Mouse (Mus musculus) adipocyte (in vitro differentiated cells): ENCODE measurements at regions not wholly inside any gene's neighbourhood (a gene's known extent, or its start where the extent isn't known, plus 50 kb on each side); places are given as distances from the start of the nearest gene placed in this dataset.
"Not testable (repeated sequence)": the region's sequence is repeated elsewhere in the genome, so short reads cannot be mapped to it uniquely, and the experiment has no call there.

Experiments
- DNase-seq: peaks from one replicate; pipeline ENCODE4 v3.0.0-alpha.2; 2016; ENCODE audit warnings: low spot score

- no peak for DNase-seq
These were observed 69.2 kb downstream of the Gm33543 start for GRCm38 (mm10) chr10:95773425-95773980.

GRCm38 (mm10) chr10:95772811-95773424, 69.8 kb downstream of the Gm33543 start:
- no peak for DNase-seq

- no peak for DNase-seq
These were observed 73.8 kb downstream of the Gm33543 start for GRCm38 (mm10) chr10:95768974-95769373.

- no peak for DNase-seq
These were observed 75.1 kb downstream of the Gm33543 start for GRCm38 (mm10) chr10:95767526-95768161.

GRCm38 (mm10) chr10:95764129-95764528, 78.6 kb downstream of the Gm33543 start:
- peak; percentile 77 for DNase-seq

GRCm38 (mm10) chr10:95762632-95763031, 80.1 kb downstream of the Gm33543 start:
- DNase-seq: no peak

- DNase-seq: no peak
These were observed 80.8 kb downstream of the Gm33543 start for GRCm38 (mm10) chr10:95761969-95762368.

GRCm38 (mm10) chr10:95760121-95760870, 82.4 kb downstream of the Gm33543 start:
- DNase-seq: no peak

- no peak for DNase-seq
These were observed 84.5 kb downstream of the Gm33543 start for GRCm38 (mm10) chr10:95758181-95758580.

GRCm38 (mm10) chr10:95755429-95755828, 82.2 kb upstream of the Anapc15-ps start:
- no peak for DNase-seq

GRCm38 (mm10) chr10:95753396-95753905, 80.2 kb upstream of the Anapc15-ps start:
- DNase-seq: no peak

GRCm38 (mm10) chr10:95748360-95748759, 75.1 kb upstream of the Anapc15-ps start:
- DNase-seq: no peak

GRCm38 (mm10) chr10:95747939-95748338, 74.7 kb upstream of the Anapc15-ps start:
- DNase-seq: no peak

- DNase-seq: no peak
These were observed 72.8 kb upstream of the Anapc15-ps start for GRCm38 (mm10) chr10:95745834-95746620.

GRCm38 (mm10) chr10:95745254-95745653, 72.0 kb upstream of the Anapc15-ps start:
- DNase-seq: no peak

- DNase-seq: no peak
These were observed 70.4 kb upstream of the Anapc15-ps start for GRCm38 (mm10) chr10:95743627-95744026.

- DNase-seq: no peak
These were observed 66.2 kb upstream of the Anapc15-ps start for GRCm38 (mm10) chr10:95739421-95739820.

- DNase-seq: not testable (repeated sequence)
These were observed 63.5 kb upstream of the Anapc15-ps start for GRCm38 (mm10) chr10:95736743-95737142.

- DNase-seq: no peak
These were observed 57.8 kb upstream of the Anapc15-ps start for GRCm38 (mm10) chr10:95731001-95731400.

GRCm38 (mm10) chr10:95729890-95730289, 56.6 kb upstream of the Anapc15-ps start:
- no peak for DNase-seq

- peak; percentile 80 for DNase-seq
These were observed 52.7 kb upstream of the Anapc15-ps start for GRCm38 (mm10) chr10:95725910-95726309.

- peak; percentile 52 for DNase-seq
These were observed 52.1 kb upstream of the Anapc15-ps start for GRCm38 (mm10) chr10:95725349-95725748.
